Mouse (Mus musculus) lung, embryonic 16.5 days (tissue): ENCODE results near the gene Dchs1. TPM values are rescaled to one million over a fixed set of nuclear protein-coding genes. Genes with fewer than 3 reads are reported as not detected.
A peak's percentile ranks its signal among the peaks of the same experiment; 100 is the strongest.
"Not testable (repeated sequence)": the region's sequence is repeated elsewhere in the genome, so short reads cannot be mapped to it uniquely, and the experiment has no call there.

Experiments
- ATAC-seq: fragments of 200-750 bp; cut with Nextera tagmentation; 2 replicates; pipeline ENCODE4 v1.8.0; 2017; ENCODE audit warnings: low read depth, mild to moderate bottlenecking, moderate library complexity
- H3K27ac ChIP-seq: fragments of 300-500 bp; sonication (generic); 2 replicates; pipeline ENCODE4 v1.5.1; 2014; ENCODE audit warnings: mild to moderate bottlenecking, control low read depth, low read length
- H3K27me3 ChIP-seq: fragments of 300-500 bp; sonication (generic); 2 replicates; pipeline ENCODE4 v1.6.1; 2014; ENCODE audit warnings: low read depth, low read length, mixed read lengths; ENCODE audit not compliant: control insufficient read depth, insufficient read depth
- H3K36me3 ChIP-seq: fragments of 300-500 bp; sonication (generic); 2 replicates; pipeline ENCODE4 v1.6.1; 2014; ENCODE audit warnings: low read length; ENCODE audit not compliant: control insufficient read depth, insufficient read depth
- H3K4me1 ChIP-seq: fragments of 300-500 bp; sonication (generic); replicated peaks from 2 replicates; pipeline ENCODE4 v1.6.1; 2014; ENCODE audit warnings: low read length, mixed read lengths; ENCODE audit not compliant: control insufficient read depth, insufficient read depth
- H3K4me2 ChIP-seq: fragments of 300-500 bp; sonication (generic); 2 replicates; pipeline ENCODE4 v1.6.1; 2014; ENCODE audit warnings: low read depth, low read length, control low read depth
- H3K4me3 ChIP-seq: fragments of 300-500 bp; sonication (generic); 2 replicates; pipeline ENCODE4 v1.5.1; 2014; ENCODE audit warnings: mild to moderate bottlenecking, low read length, control low read depth
- H3K9ac ChIP-seq: fragments of 300-500 bp; sonication (generic); 2 replicates; pipeline ENCODE4 v1.6.1; 2014; ENCODE audit warnings: low read length, control low read depth
- H3K9me3 ChIP-seq: fragments of 300-500 bp; sonication (generic); 2 replicates; pipeline ENCODE4 v1.6.1; 2016; ENCODE audit warnings: low read length; ENCODE audit not compliant: control insufficient read depth
- WGBS: fragments of 180-500 bp; shearing (Covaris S2); extraction: QIAGEN DNeasy Blood & Tissue Kit; methylation state at CpG from one replicate; pipeline ENCODE4 v1.1.7; 2014; 5-methylcytosine and 5-hydroxymethylcytosine counted together
- polyA plus RNA-seq: library from polyadenylated mRNA; unstranded; fragments of >200 nt; fragmentation: Nextera tagmentation; extraction: Ambion mirVana; gene quantifications from 2 replicates; pipeline ENCODE4 v1.2.1, GENCODE M21; 2015

Gene Dchs1
- polyA plus RNA-seq, 1 experiment from 2014 or later = 7.1 TPM

- H3K9ac ChIP-seq = no peak overlapping the region
- peaks cover 11% of the 10 kb centered on the region for H3K36me3 ChIP-seq
These were observed 34.7 kb downstream of the Dchs1 start for GRCm38 (mm10) chr7:105752716-105753115.

GRCm38 (mm10) chr7:105751491-105752433 lies 35.7 kb downstream of the Dchs1 start, which contains the start of gene Tpp1:
TSS of gene Tpp1 (minus strand) at chr7:105752235.
- ATAC-seq = peak; percentile 95
- peak within 1 kb of the TSS; percentile 83 for H3K9ac ChIP-seq
- H3K9me3 ChIP-seq = no peaks in the 10 kb centered on the region
- peak within 1 kb of the TSS; percentile 38; the same call in 1 of the 2 replicates for H3K27ac ChIP-seq
- 16% methylated on average over 20 of the region's 20 CpGs for WGBS
- H3K27me3 ChIP-seq = no peaks in the 10 kb centered on the region
- peaks cover 6% of the 10 kb centered on the region; the same call in 1 of the 2 replicates for H3K36me3 ChIP-seq
- peaks cover 6% of the 10 kb centered on the region; the same call in 1 of the 2 replicates for H3K4me1 ChIP-seq
- H3K4me2 ChIP-seq = peak within 1 kb of the TSS; percentile 87
- peak within 1 kb of the TSS; percentile 73 for H3K4me3 ChIP-seq

More at GRCm38 (mm10) chr7:105752716-105753115, 34.7 kb downstream of the Dchs1 start:
- Histone ChIP-seq H3K9me3 (no peaks in the 10 kb centered on the region), H3K4me3 (no peak overlapping the region), H3K27me3 (no peaks in the 10 kb centered on the region), H3K27ac (no peak overlapping the region), H3K4me1 (peaks cover 6% of the 10 kb centered on the region; the same call in 1 of the 2 replicates), H3K4me2 (no peak overlapping the region)
- 0 out of 2 replicates have a peak, but pooled peaks have one; percentile 16 for ATAC-seq
- 95% methylated on average over 2 of the region's 2 CpGs for WGBS

GRCm38 (mm10) chr7:105747776-105748175 lies 39.7 kb downstream of the Dchs1 start:
- WGBS = 70% methylated on average over 2 of the region's 2 CpGs
- no peak overlapping the region for H3K4me2 ChIP-seq

DNA sequence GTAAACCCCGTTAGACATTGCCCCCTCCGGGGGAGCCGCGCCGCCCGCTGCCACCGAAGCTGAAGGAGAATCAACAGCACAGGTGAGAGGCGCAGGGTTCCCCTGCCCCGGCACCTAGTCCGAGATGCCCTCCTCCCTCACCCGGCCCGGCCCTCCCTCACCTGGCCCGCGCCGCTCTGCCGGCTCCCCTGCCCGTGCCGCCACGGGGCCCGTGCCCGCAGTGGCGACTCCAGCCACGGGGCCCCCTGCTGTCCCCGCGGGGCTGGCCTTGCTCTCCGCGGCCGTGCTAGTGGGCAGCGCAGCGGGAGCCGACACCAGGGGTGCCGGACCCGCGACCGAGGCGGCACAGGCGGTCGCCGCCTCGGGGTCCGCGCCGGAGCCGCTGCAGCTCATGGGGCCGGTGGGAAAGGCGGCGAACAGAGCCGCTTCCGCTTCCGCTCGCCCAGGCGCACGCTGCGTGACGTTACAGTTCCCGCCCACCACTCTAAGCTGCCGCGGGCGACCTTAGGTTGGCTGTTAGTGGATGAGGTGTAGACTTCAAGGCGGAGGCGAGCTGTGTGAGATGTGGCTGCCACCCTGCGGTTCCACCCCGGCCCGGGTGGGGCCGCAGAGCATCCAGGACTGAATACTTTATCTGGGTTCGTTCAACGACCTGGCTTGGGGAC lies 43.4 kb downstream of the Dchs1 start, which contains the start of gene Taf10:
TSS of gene Taf10 (minus strand) at position 436 of the 665 bp plus-strand sequence.
- Histone ChIP-seq H3K9ac (peak within 1 kb of the TSS; percentile 83), H3K27me3 (no peaks in the 10 kb centered on the region), H3K27ac (peak within 1 kb of the TSS; percentile 66), H3K9me3 (no peaks in the 10 kb centered on the region), H3K4me3 (peak within 1 kb of the TSS; percentile 74), H3K36me3 (peaks cover 24% of the 10 kb centered on the region), H3K4me1 (peaks cover 14% of the 10 kb centered on the region), H3K4me2 (peak within 1 kb of the TSS; percentile 89)
- ATAC-seq = peak; percentile 97
- under 1% methylated on average over 67 of the region's 67 CpGs for WGBS

More at GRCm38 (mm10) chr7:105747776-105748175, 39.7 kb downstream of the Dchs1 start:
- H3K4me3 ChIP-seq = no peak overlapping the region
- H3K9ac ChIP-seq = no peak overlapping the region
- no peaks in the 10 kb centered on the region for H3K9me3 ChIP-seq
- peaks cover 5% of the 10 kb centered on the region for H3K36me3 ChIP-seq
- no peaks in the 10 kb centered on the region for H3K27me3 ChIP-seq
- H3K4me1 ChIP-seq = peaks cover 13% of the 10 kb centered on the region
- ATAC-seq = no peak
- H3K27ac ChIP-seq = no peak overlapping the region

GRCm38 (mm10) chr7:105743246-105743925 lies 44.1 kb downstream of the Dchs1 start:
- Histone ChIP-seq H3K4me1 (peaks cover 18% of the 10 kb centered on the region), H3K9ac (peak overlapping the region; percentile 83), H3K27ac (peak overlapping the region; percentile 66), H3K4me3 (peak overlapping the region; percentile 74), H3K36me3 (peaks cover 24% of the 10 kb centered on the region), H3K4me2 (peak overlapping the region; percentile 89)
- WGBS = 29% methylated on average over 20 of the region's 20 CpGs
- not testable (repeated sequence) for ATAC-seq, H3K9me3 ChIP-seq, H3K27me3 ChIP-seq

DNA sequence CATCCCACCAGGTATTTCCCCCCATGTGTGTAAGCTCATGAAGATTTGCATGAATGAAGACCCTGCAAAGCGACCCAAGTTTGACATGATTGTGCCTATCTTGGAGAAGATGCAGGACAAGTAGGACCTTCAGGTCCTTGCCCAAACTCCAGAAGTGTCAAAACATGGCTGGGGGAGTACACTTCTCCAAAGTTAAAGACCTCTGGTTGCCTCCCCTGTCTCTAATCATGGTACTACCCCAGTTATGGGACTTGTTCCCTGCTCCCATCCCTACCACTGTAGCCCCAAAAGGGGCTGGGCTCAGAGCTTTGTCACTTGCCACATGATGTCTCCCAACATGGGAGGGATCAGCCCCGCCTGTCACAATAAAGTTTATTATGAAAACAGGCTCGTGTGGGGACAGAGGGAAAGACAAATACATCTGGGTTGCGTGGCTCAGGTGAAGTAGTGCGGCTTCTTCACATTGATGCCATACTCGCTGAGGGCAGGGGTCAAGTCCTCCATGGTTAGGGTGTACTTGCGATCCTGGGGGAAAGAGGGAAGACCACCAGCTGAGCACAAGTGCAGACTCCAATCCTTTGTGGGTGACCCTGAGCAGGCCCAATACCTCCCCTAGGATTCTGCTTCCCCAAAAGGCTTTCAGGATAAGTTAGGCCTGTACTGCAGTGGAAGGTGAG lies 44.8 kb downstream of the Dchs1 start:
- WGBS = 73% methylated on average over 7 of the region's 7 CpGs
- peaks cover 24% of the 10 kb centered on the region for H3K36me3 ChIP-seq
- not testable (repeated sequence) for H3K27me3 ChIP-seq, H3K27ac ChIP-seq, H3K4me3 ChIP-seq, H3K9ac ChIP-seq, ATAC-seq, H3K9me3 ChIP-seq, H3K4me2 ChIP-seq
- peaks cover 24% of the 10 kb centered on the region for H3K4me1 ChIP-seq

GRCm38 (mm10) chr7:105741978-105742377 lies 45.5 kb downstream of the Dchs1 start:
- ATAC-seq = no peak
- H3K36me3 ChIP-seq = peaks cover 24% of the 10 kb centered on the region
- H3K4me1 ChIP-seq = peaks cover 27% of the 10 kb centered on the region
- H3K4me3 ChIP-seq = no peak overlapping the region
- no peak overlapping the region for H3K27ac ChIP-seq
- no peak overlapping the region for H3K9ac ChIP-seq
- 83% methylated on average over 9 of the region's 9 CpGs for WGBS
- no peaks in the 10 kb centered on the region for H3K27me3 ChIP-seq
- H3K4me2 ChIP-seq = no peak overlapping the region
- no peaks in the 10 kb centered on the region for H3K9me3 ChIP-seq

DNA sequence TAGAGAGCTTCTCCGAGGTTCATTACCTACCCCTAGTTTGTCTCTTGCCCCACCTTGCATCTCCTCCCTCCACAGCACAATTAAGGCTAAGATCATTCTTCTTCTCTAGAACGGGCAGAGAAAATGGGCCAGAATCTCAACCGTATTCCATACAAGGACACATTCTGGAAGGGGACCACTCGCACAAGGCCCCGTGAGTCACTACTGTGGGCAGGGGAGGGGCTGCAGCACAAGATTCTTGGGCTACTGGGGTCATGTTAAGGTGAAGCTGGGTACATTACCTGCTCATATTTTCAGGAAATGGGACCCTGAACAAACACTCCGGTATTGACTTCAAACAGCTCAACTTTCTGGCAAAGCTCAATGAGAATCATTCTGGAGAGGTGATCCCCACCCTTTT lies 46.6 kb downstream of the Dchs1 start:
- Histone ChIP-seq H3K27ac (no peak overlapping the region), H3K4me1 (peaks cover 27% of the 10 kb centered on the region), H3K4me2 (no peak overlapping the region), H3K9me3 (no peaks in the 10 kb centered on the region), H3K36me3 (peaks cover 21% of the 10 kb centered on the region; the same call in 1 of the 2 replicates), H3K4me3 (no peak overlapping the region), H3K9ac (no peak overlapping the region), H3K27me3 (no peaks in the 10 kb centered on the region)
- WGBS = 72% methylated on average over 6 of the region's 6 CpGs
- no peak for ATAC-seq
